Mouse (Mus musculus): ENCODE results near the gene Gm21958. TPM values are rescaled to one million over a fixed set of nuclear protein-coding genes. Genes with fewer than 3 reads are reported as not detected.
A peak's percentile ranks its signal among the peaks of the same experiment; 100 is the strongest.
"Not testable (repeated sequence)": the region's sequence is repeated elsewhere in the genome, so short reads cannot be mapped to it uniquely, and the experiment has no call there.

The Gm21958 gene
- total RNA-seq, 2 experiments from 2014 or later = not detected

GRCm38 (mm10) chr3:54723741-54724500 is 9.8 kb upstream of the Gm21958 start:
- peak; percentile 95 for ATAC-seq (ENCODE audit: poor library complexity, severe bottlenecking)

DNA sequence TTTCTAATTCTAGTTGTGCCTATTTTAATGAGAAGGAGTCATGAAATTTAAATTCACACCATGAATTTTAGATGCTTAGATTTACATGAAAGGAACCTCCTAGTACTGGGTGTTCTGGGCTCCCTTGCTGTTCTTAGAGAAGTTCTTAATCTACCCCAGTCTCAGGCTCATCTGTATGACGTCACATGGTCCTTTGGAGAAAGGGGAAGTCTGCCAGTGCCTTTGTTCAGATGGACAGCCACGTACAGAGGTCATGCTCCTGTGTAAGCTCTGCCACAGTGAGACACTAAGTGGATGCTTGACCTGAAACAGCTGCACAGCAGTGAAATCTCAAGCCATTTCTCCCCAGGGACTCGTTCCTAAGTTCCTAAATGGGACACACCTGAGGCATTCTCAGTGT is 4.8 kb upstream of the Gm21958 start:
- peak; percentile 97 for ATAC-seq (ENCODE audit: poor library complexity, severe bottlenecking)

DNA sequence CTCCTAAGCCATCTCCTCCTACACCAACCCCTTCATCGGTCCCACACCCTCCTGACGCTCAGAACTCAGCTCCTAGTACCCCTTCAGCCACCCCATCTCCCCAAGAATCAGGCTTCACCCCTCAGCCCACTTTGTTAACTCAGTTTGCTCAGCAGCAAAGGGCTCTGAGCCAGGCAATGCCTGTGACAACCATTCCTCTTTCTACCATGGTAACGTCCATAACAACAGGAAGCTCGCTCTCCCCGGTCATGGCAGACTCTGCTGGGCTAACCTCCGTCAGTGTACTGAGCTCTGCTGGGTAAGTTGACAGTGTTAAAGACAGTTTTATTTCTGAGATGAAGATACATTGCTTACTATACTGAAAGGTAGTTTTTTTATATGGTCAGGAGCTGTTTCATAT is 3.2 kb upstream of the Gm21958 start:
- ATAC-seq (ENCODE audit: poor library complexity, severe bottlenecking) = no peak

DNA sequence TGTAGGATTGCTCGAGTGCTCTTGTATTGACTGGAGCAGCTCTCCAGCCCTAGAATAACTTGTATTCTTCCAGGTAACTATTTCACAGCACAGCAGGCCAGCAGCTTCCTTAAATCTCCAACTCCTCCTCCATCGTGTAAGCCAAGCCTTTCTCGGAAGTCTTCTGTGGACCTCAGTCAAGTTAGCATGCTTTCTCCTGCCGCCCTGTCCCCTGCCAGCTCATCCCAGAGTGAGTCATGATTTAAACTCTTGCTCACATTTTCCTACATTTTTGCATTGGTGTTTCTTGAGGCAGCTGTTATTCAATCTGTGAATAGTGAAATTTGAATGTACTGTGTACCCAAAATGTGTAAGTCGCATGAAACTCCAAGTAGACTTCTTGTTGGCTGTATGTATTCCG is 1.3 kb upstream of the Gm21958 start:
- no peak for ATAC-seq (ENCODE audit: poor library complexity, severe bottlenecking)

DNA sequence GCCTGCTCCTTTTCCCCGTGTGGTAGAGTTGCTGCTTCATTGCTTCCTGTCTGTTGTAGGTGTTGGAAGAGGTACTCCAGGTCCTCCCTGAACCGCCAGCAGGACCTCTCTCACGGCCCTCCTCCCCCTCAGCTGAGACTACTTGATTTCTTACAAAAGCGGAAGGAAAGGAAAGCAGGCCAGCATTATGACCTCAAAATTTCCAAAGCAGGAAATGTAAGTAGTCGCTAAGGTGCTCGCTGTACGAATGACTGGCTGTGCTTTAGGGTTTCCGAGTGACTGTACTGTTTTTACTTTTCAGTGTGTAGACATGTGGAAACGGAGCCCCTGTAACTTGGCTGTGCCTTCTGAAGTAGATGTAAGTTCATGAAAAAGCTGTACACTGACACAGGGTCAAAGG is 5.2 kb downstream of the Gm21958 start:
- ATAC-seq (ENCODE audit: poor library complexity, severe bottlenecking) = peak; percentile 95

DNA sequence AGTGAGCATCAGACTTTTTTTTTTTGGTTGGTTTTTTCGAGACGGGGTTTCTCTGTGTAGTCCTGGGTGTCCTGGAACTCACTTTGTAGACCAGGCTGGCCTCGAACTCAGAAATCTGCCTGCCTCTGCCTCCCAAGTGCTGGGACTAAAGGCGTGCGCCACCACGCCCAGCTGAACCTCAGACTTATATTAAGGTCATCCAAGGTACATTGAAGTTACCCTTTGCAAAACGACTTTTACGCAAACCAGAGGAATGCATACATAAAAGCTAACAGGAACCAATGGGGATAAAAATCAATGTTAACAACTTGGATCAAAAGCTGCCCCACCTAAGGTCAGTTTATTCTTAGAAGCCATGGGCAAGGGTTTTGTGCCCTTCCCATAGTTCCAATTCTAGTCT is 10.0 kb downstream of the Gm21958 start:
- ATAC-seq (ENCODE audit: poor library complexity, severe bottlenecking) = not testable (repeated sequence)

- no peak for ATAC-seq (ENCODE audit: poor library complexity, severe bottlenecking)
These were observed 14.3 kb downstream of the Gm21958 start for GRCm38 (mm10) chr3:54699759-54700301.

- ATAC-seq (ENCODE audit: poor library complexity, severe bottlenecking) = peak; percentile 3; the same call in 1 of the 2 replicates
These were observed 21.1 kb downstream of the Gm21958 start for GRCm38 (mm10) chr3:54693056-54693415.

- ATAC-seq (ENCODE audit: poor library complexity, severe bottlenecking) = peak; percentile 95
These were observed 21.7 kb downstream of the Gm21958 start, which contains the start of gene Supt20 for GRCm38 (mm10) chr3:54692202-54693055. Gene Supt20 (plus strand): TSS chr3:54692807.

- ATAC-seq (ENCODE audit: poor library complexity, severe bottlenecking) = no peak
These were observed 25.1 kb downstream of the Gm21958 start for GRCm38 (mm10) chr3:54689091-54689490.

- no peak for ATAC-seq (ENCODE audit: poor library complexity, severe bottlenecking)
These were observed 26.9 kb downstream of the Gm21958 start for GRCm38 (mm10) chr3:54687245-54687644.

GRCm38 (mm10) chr3:54685202-54685601 is 29.0 kb downstream of the Gm21958 start:
- no peak for ATAC-seq (ENCODE audit: poor library complexity, severe bottlenecking)

DNA sequence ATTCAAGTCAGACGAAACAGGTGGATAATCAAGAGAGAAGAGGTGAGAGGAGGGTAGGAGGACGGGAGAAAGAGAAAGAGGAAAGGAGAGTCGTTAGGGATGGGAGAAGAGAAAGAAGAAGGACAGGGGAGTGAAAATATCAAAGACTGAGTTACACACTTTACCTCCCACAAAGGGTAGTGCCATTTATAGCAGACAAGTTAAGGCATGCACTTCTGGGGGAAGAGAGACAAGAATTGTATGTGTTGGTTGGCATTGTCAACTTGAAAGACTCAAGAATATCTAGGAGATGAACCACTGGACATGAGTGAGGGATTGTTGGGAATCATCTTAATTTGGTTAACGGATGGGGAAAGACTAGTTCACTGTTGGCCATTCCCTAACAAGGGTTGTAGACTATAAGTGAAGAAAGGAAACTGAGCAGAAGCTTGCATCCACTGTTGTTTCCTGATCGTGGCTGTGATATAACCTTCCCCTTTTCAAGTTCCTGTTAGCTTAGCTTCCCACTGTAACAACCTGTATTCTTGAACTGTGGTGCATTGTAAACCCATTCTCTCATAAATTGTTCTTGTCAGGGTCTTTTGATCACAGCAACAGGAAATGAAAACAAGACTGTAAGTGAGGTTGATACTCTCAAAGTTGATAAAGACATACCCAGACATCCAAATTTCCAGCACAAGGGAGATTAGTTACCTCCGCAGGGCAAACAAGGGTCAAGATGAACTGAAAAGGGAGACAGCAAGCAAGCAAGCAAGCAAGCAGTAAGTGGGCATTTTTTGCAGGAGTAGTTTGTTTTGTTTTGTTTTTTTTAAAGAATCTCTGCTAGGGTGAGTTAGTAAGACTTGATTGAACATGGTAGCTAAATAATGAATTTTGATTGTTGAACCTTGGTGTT is 32.6 kb downstream of the Gm21958 start:
- ATAC-seq (ENCODE audit: poor library complexity, severe bottlenecking) = peak; percentile 92

GRCm38 (mm10) chr3:54676818-54677217 is 37.3 kb downstream of the Gm21958 start:
- ATAC-seq (ENCODE audit: poor library complexity, severe bottlenecking) = no peak

- ATAC-seq (ENCODE audit: poor library complexity, severe bottlenecking) = peak; percentile 52; the same call in 1 of the 2 replicates
These were observed 41.3 kb downstream of the Gm21958 start for GRCm38 (mm10) chr3:54672557-54673529.

DNA sequence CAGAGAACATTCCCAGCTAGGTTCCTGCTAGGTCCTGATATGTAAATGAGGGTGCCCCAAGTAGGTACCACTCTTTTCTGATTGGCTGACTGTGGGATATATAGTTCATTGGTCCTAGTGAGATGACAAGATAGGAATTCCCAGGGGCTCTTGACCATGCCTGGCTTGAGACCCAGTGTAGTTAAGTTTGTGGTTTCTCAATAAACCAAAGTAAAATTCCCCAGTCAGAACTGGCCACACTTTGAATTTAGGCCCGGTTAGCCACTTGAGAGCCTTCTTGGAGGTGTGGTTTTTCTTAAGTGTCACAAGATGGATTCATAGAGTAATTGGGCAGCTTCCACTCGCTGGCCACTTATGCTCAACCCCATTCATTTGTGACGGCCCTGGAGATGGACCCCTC is 42.0 kb downstream of the Gm21958 start:
- ATAC-seq (ENCODE audit: poor library complexity, severe bottlenecking) = no peak

DNA sequence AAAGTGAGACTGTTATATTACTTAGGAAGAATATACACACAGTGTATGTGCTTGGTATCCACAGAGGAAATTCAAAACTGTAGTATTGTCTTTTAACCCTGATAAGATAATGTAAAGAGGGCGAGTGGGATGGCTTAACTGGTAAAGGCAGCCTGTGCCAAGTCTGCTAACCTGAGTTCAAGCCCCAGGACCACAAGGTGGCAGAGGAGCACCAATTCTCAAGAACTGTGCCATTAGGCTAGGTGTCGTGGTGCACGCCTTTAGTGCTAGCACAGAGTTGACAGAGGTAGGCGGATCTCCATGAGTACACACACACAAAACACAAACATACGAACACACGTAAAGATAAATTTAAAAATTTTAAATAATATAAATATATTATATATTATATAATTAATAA is 44.6 kb downstream of the Gm21958 start:
- ATAC-seq (ENCODE audit: poor library complexity, severe bottlenecking) = peak; percentile 86

GRCm38 (mm10) chr3:54668722-54669121 is 45.4 kb downstream of the Gm21958 start:
- ATAC-seq (ENCODE audit: poor library complexity, severe bottlenecking) = peak; percentile 85

DNA sequence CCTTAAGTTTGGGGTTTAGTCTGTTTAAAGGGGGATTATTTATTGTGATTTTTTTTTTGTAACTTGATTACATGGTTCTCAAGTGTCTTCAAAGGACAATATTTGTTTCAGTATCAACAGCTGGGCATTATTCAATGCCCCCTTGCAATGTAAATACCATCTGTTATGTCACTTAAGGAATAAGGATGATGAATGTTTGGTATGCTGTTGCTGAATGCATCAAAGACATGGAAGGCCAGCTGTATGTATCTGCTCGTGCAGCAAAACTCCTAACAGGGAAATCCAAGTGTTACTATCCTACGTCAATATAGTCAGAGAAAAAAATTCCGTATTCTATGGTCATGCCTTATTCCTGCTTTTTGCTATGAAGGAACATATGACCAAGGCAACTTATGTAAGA is 46.0 kb downstream of the Gm21958 start:
- ATAC-seq (ENCODE audit: poor library complexity, severe bottlenecking) = no peak
